Mouse (Mus musculus) CH12.LX (cell line): ENCODE data around the gene Cebpa. TPM values are rescaled to one million over a fixed set of nuclear protein-coding genes. Genes with fewer than 3 reads are reported as not detected.

Source experiments
- DNase-seq: peaks from one replicate; pipeline ENCODE4 v3.0.0-alpha.2; 2013; ENCODE audit errors: extremely low read depth
- H3K27ac ChIP-seq: 2 replicates; pipeline ENCODE4 v1.5.1; 2012; ENCODE audit warnings: low read depth, mild to moderate bottlenecking, control low read depth, moderate library complexity; ENCODE audit not compliant: insufficient read depth
- H3K27me3 ChIP-seq: replicated peaks from 2 replicates; pipeline ENCODE3; 2012; ENCODE audit warnings: inconsistent platforms
- H3K36me3 ChIP-seq, 2 experiments: replicated peaks in 1 of 2; 2 replicates each; pipeline versions ENCODE3 to v1.6.1; 2012; ENCODE audit warnings: inconsistent platforms in 1 of 2, low read length in 1 of 2, mild to moderate bottlenecking in 1 of 2, mixed read lengths in 1 of 2, moderate library complexity in 1 of 2; ENCODE audit not compliant: control insufficient read depth in 1 of 2, insufficient read depth in 1 of 2
- H3K4me1 ChIP-seq, 2 experiments: 2 replicates each; pipeline ENCODE4 v1.6.1; 2012; ENCODE audit warnings: inconsistent platforms in 1 of 2, moderate library complexity in 1 of 2; ENCODE audit not compliant: insufficient read depth in 2 of 2, control insufficient read depth in 1 of 2
- H3K4me2 ChIP-seq: 2 replicates; pipeline ENCODE4 v1.6.1; 2012; ENCODE audit warnings: low read depth, mild to moderate bottlenecking, control low read depth; ENCODE audit not compliant: poor library complexity, insufficient read depth, severe bottlenecking
- H3K4me3 ChIP-seq, 3 experiments: fragments of 150-350 bp in 1 of 3; sonication (generic) in 1 of 3; replicated peaks in 1 of 3; 2 replicates each; pipeline versions ENCODE3 to v1.5.1; 2011 to 2012; ENCODE audit warnings: low read depth in 2 of 3, low read length in 2 of 3, mild to moderate bottlenecking in 2 of 3, moderate library complexity in 2 of 3, control low read depth in 1 of 3, improper control_type of control experiment in 1 of 3, inconsistent platforms in 1 of 3, mixed read lengths in 1 of 3; ENCODE audit not compliant: poor library complexity in 1 of 3
- H3K79me2 ChIP-seq: replicated peaks from 2 replicates; pipeline ENCODE4 v1.6.1; 2012; ENCODE audit warnings: mild to moderate bottlenecking, moderate library complexity; ENCODE audit not compliant: control insufficient read depth, poor library complexity, insufficient read depth, severe bottlenecking; ENCODE audit errors: extremely low read depth
- H3K9ac ChIP-seq: 2 replicates; pipeline ENCODE4 v1.6.1; 2012; ENCODE audit warnings: low read depth, mild to moderate bottlenecking, control low read depth, moderate library complexity; ENCODE audit not compliant: insufficient read depth
- H3K9me3 ChIP-seq: replicated peaks from 2 replicates; pipeline ENCODE3; 2012; ENCODE audit warnings: low read length, inconsistent platforms, mixed read lengths
- BHLHE40 ChIP-seq: IDR thresholded peaks from 2 replicates; pipeline ENCODE4 v1.6.1; 2011; ENCODE audit warnings: mild to moderate bottlenecking, low read depth, low read length, improper control_type of control experiment
- CHD1 ChIP-seq: IDR thresholded peaks from 2 replicates; pipeline ENCODE4 v1.6.1; 2012; ENCODE audit warnings: low read depth, low read length, improper control_type of control experiment, inconsistent platforms
- CHD2 ChIP-seq: IDR thresholded peaks from 2 replicates; pipeline ENCODE4 v1.6.1; 2011; ENCODE audit warnings: low read length, improper control_type of control experiment
- CTCF ChIP-seq, 2 experiments: IDR thresholded peaks in 1 of 2; conservative IDR thresholded peaks in 1 of 2; 2 replicates each; pipeline ENCODE4 v1.5.1; 2011 to 2012; ENCODE audit warnings: low read depth in 2 of 2, low read length in 2 of 2, improper control_type of control experiment in 1 of 2, inconsistent platforms in 1 of 2, mild to moderate bottlenecking in 1 of 2, moderate library complexity in 1 of 2
- EP300 ChIP-seq: IDR thresholded peaks from 2 replicates; pipeline ENCODE4 v1.6.1; 2011; ENCODE audit warnings: low read length, improper control_type of control experiment
- ETS1 ChIP-seq: conservative IDR thresholded peaks from 2 replicates; pipeline ENCODE4 v1.6.1; 2012; ENCODE audit warnings: low read depth, mild to moderate bottlenecking, inconsistent platforms, low read length, improper control_type of control experiment, moderate library complexity
- HCFC1 ChIP-seq: IDR thresholded peaks from 2 replicates; pipeline ENCODE4 v1.6.1; 2012; ENCODE audit warnings: low read depth, mild to moderate bottlenecking, inconsistent platforms, low read length, improper control_type of control experiment
- MAX ChIP-seq: IDR thresholded peaks from 2 replicates; pipeline ENCODE4 v1.6.1; 2011; ENCODE audit warnings: low read length, improper control_type of control experiment
- MEF2A ChIP-seq: IDR thresholded peaks from 2 replicates; pipeline ENCODE4 v1.6.1; 2014; ENCODE audit warnings: low read depth, mild to moderate bottlenecking, inconsistent platforms, low read length, improper control_type of control experiment, borderline replicate concordance
- MYC ChIP-seq: IDR thresholded peaks from 2 replicates; pipeline ENCODE4 v1.6.1; 2011; ENCODE audit warnings: low read depth, mild to moderate bottlenecking, improper control_type of control experiment, low read length
- PAX5 ChIP-seq: IDR thresholded peaks from 2 replicates; pipeline ENCODE4 v1.6.1; 2012; ENCODE audit warnings: low read length, inconsistent platforms, mixed read lengths
- POLR2AphosphoS2 ChIP-seq: IDR thresholded peaks from 2 replicates; pipeline ENCODE4 v1.6.1; 2011; ENCODE audit warnings: low read depth, low read length, improper control_type of control experiment
- RAD21 ChIP-seq: IDR thresholded peaks from 2 replicates; pipeline ENCODE4 v1.6.1; 2011; ENCODE audit warnings: low read depth, mild to moderate bottlenecking, low read length, improper control_type of control experiment, moderate library complexity
- TCF12 ChIP-seq: IDR thresholded peaks from 2 replicates; pipeline ENCODE4 v1.6.1; 2014; ENCODE audit warnings: low read depth, mild to moderate bottlenecking, inconsistent platforms, low read length, improper control_type of control experiment
- UBTF ChIP-seq: IDR thresholded peaks from 2 replicates; pipeline ENCODE4 v1.6.1; 2012; ENCODE audit warnings: low read depth, mild to moderate bottlenecking, inconsistent platforms, low read length, improper control_type of control experiment, moderate library complexity
- USF1 ChIP-seq: IDR thresholded peaks from 2 replicates; pipeline ENCODE4 v1.6.1; 2014; ENCODE audit warnings: low read depth, mild to moderate bottlenecking, inconsistent platforms, low read length, improper control_type of control experiment
- ZC3H11A ChIP-seq: IDR thresholded peaks from 2 replicates; pipeline ENCODE4 v1.6.1; 2012; ENCODE audit warnings: low read depth, mild to moderate bottlenecking, inconsistent platforms, low read length, improper control_type of control experiment
- ZKSCAN1 ChIP-seq: IDR thresholded peaks from 2 replicates; pipeline ENCODE4 v1.6.1; 2012; ENCODE audit warnings: low read depth, inconsistent platforms, low read length, improper control_type of control experiment, borderline replicate concordance
- dilution Hi-C: fragments of 300-500 bp; cut with MboI; formaldehyde crosslinking; loops from 2 replicates; pipeline ENCODE4 v1.14.3; 2020; ENCODE audit warnings: low sequenced_read_pairs; ENCODE audit not compliant: extremely low pct_unique_long_range_greater_than_20kb, extremely low pct_ligation_motif_present
- in situ Hi-C: fragments of 300-500 bp; cut with MboI; formaldehyde crosslinking; loops from 3 replicates; pipeline ENCODE4 v1.14.3; 2019; ENCODE audit warnings: low sequenced_read_pairs, low pct_ligation_motif_present, low pct_unique_long_range_greater_than_20kb, mixed read lengths
- polyA plus RNA-seq: library from polyadenylated mRNA; unstranded; fragments of >175 nt; gene quantifications from 2 replicates; pipeline ENCODE4 v1.2.1, GENCODE M21; 2012; ENCODE audit warnings: low read depth; ENCODE audit not compliant: insufficient read length
- total RNA-seq, 2 experiments: library from RNA; depleted of rRNA; stranded (reverse); fragments of 300-350 nt in 1 of 2; fragments of >200 nt in 1 of 2; gene quantifications; 2 replicates each; pipeline ENCODE4 v1.2.3; 2012 to 2014

Gene Cebpa
- total and polyA plus RNA-seq, 3 experiments = not detected

DNA sequence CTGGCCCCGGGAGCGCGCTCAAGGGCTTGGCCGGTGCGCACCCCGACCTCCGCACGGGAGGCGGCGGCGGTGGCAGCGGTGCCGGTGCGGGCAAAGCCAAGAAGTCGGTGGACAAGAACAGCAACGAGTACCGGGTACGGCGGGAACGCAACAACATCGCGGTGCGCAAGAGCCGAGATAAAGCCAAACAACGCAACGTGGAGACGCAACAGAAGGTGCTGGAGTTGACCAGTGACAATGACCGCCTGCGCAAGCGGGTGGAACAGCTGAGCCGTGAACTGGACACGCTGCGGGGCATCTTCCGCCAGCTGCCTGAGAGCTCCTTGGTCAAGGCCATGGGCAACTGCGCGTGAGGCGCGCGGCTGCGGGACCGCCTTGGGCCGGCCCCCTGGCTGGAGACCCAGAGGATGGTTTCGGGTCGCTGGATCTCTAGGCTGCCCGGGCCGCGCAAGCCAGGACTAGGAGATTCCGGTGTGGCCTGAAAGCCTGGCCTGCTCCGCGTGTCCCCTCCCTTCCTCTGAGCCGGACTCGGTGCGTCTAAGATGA, 1.1 kb downstream of the Cebpa start:
- Histone ChIP-seq H3K27me3 (no peaks in the 10 kb centered on the region), H3K9ac (no peak overlapping the region), H3K4me1 (peaks cover 0 to 11% of the 10 kb centered on the region in 2 experiments; a peak in 2 of 4 replicates), H3K9me3 (peaks cover 24% of the 10 kb centered on the region), H3K4me3 (no peak overlapping the region), H3K4me2 (no peak overlapping the region), H3K79me2 (no peaks in the 10 kb centered on the region), H3K36me3 (no peaks in the 10 kb centered on the region), H3K27ac (no peak overlapping the region)
- in situ Hi-C loops = no loop called here
- TF ChIP-seq CHD1 (no peak), RAD21 (no peak), ETS1 (no peak), MEF2A (no peak), USF1 (no peak), EP300 (no peak), MYC (no peak), HCFC1 (no peak), UBTF (no peak), ZKSCAN1 (no peak), POLR2AphosphoS2 (no peak), BHLHE40 (no peak), TCF12 (no peak), ZC3H11A (no peak), CTCF (conservative IDR thresholded peaks at IDR 0.05 in 1 of 2, IDR thresholded peaks at IDR 0.05 in 1 of 2; ENCODE audit: low read depth in 2 of 2, low read length in 2 of 2) (no peak), CHD2 (no peak)
- DNase-seq = no peak
- dilution Hi-C loops = no loop called here

DNA sequence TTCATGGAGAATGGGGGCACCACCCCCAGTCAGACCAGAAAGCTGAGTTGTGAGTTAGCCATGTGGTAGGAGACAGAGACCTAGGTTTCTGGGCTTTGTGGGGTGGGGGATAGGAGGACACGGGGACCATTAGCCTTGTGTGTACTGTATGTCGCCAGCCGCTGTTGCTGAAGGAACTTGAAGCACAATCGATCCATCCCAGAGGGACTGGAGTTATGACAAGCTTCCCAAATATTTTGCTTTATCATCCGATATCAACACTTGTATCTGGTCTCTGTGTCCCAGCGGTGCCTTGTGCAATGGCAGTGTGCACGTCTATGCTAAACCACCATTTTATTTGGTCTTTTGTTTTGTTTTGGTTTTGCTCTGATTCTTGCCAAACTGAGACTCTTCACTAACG, 2.1 kb downstream of the Cebpa start:
- in situ Hi-C loops (no loop called here), dilution Hi-C loops (no loop called here)
- Histone ChIP-seq H3K4me3 (no peak overlapping the region), H3K4me2 (no peak overlapping the region), H3K27ac (no peak overlapping the region), H3K4me1 (peaks cover 0 to 11% of the 10 kb centered on the region in 2 experiments; a peak in 2 of 4 replicates), H3K36me3 (no peaks in the 10 kb centered on the region), H3K27me3 (no peaks in the 10 kb centered on the region), H3K9ac (no peak overlapping the region), H3K9me3 (peaks cover 24% of the 10 kb centered on the region), H3K79me2 (no peaks in the 10 kb centered on the region)
- TF ChIP-seq MAX (no peak), ZKSCAN1 (no peak), CHD2 (no peak), EP300 (no peak), POLR2AphosphoS2 (no peak), PAX5 (no peak), ZC3H11A (no peak)
- no peak for DNase-seq
